Mouse (Mus musculus): ENCODE measurements around the gene Anapc13. TPM values are rescaled to one million over a fixed set of nuclear protein-coding genes. Genes with fewer than 3 reads are reported as not detected.

Anapc13 gene
- total and polyA plus RNA-seq, 3 experiments = 31.7 to 423 (median 386) TPM

DNA sequence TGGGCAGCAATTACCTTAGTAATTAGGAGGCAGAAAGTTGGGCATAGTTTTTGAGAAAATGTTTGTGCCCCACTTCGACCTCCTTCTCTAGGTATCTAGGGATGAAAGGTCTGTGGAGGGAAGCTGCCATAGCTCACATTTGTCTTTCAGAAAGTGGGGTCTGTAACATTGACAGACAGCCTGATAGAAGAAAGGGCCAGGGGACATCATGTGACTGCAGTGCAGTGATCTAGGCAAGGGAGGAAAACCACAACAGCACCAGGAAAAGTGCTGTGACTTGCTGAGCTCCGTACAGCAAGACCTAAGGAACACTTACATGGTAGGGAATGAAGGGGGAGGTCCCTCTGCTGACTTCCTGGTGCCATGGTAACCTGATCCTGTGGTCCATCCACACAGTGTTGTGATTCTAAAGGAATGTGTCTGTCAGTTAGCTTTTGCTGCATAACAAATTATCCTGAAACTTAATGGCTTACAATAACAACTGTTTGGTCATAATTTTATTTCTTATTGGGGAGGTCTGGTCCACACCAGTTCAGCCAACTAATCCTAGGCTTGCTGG, 5.6 kb downstream of the Anapc13 start:
- no peak for DNase-seq

DNA sequence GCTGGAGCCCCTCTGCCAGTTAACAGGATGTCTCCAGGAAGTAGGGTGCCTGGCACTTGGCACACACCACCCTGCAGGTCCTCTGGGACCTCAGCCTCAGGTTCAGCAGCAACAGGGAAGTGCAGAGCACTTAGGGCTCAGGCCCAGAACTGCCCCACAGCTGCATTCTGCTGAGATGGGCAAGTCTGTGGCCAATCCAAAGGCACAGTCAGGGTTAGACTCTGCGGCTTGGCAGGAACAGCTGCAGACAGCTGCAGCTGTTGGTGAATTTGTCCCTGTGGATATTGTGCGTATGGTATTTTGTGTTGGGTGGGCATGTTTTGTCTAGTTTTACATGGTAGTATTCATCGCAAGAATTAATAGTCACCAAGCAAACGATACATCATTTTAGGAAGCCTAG, 6.1 kb downstream of the Anapc13 start:
- no peak for DNase-seq

DNA sequence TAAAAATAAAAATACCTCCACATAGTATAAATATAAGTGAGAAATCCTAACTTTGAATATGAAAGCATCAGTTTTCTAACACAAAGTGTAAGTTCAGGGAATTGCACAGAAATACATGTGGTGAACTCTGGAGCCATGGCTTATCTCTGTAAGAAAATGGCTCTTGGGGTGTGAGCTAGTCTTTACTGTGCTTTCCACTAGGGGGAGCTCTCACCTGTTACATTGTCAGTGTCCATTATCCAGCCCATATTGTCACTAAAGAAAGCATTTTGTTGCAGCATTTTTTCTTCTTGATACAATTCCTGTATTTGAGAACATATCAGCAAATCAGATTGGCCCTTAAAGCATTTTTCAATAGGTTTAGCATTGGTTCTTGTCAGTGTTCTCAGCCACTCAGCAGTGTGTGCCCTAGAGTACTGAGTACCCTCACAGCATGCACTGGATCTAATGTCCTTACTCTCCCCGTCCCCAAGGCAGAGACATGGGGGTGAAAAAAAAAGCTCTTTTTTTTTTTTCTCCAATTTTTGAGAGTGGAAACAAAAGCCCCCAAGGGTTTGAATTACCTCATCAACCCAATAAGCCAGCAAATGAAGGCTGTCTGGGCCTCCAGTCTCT, 6.9 kb downstream of the Anapc13 start:
- no peak for DNase-seq

DNA sequence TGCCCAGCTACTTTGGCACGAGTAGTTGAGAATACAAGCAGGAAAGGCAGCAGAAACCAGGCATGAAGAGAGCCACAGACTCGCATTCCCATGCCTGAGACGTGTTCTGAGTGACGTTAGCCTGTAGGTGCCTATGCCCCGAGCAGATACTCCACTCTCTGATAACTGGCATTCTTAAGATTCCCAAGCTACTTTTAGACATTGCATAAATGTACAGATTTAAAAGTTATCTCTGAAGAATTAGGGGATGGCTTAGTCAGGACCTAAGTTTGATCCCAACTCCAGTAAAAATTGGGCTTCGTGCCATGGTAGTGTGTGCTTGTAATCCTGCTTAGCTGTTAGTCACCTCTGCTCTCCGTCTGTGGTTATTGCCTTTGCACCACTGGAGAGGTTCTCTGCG, 8.4 kb downstream of the Anapc13 start:
- DNase-seq = no peak

DNA sequence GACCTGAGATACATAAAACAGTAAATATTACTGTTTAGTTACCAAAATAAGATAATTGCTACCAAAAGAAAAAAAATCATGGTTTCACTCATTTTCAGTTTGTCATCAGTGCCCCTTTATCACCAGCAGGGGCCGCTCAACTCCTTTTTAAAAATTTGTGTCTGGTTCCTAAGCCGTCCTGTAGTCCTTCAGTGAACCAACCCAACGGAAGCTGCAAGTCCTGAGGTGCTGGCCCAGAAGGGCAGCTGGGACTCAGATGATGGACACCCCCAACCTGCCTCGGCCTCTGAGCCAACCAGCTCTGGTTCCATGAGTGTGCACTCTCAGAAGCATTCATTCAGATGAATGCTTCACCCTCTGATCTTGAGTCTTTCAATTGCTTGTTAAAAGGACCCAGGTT, 10.5 kb downstream of the Anapc13 start:
- peak; percentile 63 for DNase-seq

DNA sequence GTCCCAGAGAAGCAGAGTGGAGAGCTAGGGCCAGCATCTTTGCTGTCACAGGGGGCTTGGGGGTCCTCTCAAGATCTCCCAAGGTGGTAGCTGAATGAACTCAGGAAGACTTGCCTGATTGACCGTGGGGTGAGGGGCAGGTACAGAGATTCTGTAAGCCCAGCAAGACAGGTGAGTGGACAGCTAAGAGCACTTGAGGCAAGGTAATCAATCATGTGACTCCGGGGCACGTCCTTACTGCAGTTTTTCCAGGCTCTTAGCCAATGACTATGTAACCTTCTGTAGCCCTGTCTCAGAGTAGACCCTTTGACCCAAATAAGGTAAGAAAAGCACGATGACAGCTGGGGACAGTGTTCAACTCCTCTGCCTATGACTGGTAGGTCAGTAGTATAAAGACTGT, 11.0 kb downstream of the Anapc13 start:
- no peak for DNase-seq

DNA sequence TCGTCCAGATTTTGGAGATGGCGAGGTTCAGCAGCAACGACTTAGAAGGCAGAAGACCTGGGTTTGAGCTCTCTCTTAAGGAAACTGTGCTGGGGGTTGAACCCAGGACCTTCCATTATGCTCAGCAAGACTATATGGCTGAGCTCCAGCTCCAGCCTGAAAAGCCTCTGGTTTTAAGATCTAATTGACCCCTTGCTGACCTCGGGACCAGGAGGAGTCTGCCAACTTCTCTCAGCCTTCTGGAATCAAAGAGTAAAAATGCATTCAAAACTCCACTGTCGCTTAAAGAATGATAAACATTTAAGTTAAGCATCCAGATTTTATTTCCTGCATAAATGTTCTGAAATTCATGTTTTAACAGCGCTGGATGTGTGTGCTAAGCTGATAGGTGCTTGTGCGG, 12.9 kb downstream of the Anapc13 start:
- DNase-seq = no peak

DNA sequence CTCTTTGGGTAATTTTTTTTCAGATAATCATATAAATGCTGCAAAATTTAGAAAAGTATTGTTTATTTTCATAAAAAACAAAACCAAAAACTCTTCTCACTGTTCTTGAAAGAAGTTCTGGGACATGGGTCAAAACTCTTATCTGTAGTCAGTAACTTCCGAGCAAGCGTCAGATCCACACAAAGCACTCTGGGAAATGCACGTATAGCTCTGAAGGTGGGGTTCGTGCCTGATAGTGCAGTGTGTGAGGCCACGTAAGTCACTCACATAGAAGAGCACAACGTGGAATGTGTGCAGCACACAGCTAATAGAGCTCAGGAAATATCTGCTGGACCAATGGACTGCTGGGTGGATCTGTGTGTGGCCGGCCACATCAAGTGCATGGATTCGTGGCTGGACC, 13.4 kb downstream of the Anapc13 start:
- DNase-seq = no peak

DNA sequence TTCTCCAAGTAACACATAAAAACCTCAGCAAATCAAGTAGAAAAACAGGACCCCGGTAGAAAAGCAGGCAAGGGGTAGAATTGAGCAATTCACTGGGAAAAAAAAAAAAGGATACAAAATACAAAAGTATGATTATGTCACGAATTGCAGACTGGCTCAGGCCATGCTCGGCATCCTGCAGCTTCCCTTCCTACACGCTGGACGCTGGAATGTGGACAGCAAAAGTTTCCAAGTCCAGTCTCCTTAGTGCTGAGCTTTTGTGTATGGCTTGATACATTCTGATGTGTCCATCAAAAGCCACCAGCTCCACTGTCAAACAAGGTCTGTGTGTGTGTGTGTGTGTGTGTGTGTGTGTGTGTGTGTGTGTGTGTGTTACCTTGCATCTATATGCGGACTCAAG, 15.4 kb downstream of the Anapc13 start:
- DNase-seq = no peak

DNA sequence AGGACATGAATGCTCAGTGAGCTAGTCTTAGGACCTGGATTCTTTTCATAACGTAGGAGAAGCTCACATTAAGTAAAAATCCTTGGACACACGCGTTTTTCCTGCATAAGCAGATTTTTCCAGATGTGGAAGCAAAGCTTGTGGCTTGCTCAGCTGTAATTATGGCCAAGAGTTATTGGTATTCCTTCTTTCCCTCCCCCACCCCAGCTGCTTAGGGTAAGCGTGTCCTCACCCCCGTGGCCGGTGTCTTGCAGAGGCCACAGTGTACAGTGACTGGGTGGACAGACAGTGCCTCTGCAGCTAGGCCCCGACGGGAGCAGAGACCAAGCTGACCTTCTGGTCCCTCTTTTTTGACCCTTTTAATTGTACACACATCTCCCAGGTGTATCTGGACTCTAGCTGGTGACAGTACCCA, 17.0 kb downstream of the Anapc13 start:
- DNase-seq = no peak

DNA sequence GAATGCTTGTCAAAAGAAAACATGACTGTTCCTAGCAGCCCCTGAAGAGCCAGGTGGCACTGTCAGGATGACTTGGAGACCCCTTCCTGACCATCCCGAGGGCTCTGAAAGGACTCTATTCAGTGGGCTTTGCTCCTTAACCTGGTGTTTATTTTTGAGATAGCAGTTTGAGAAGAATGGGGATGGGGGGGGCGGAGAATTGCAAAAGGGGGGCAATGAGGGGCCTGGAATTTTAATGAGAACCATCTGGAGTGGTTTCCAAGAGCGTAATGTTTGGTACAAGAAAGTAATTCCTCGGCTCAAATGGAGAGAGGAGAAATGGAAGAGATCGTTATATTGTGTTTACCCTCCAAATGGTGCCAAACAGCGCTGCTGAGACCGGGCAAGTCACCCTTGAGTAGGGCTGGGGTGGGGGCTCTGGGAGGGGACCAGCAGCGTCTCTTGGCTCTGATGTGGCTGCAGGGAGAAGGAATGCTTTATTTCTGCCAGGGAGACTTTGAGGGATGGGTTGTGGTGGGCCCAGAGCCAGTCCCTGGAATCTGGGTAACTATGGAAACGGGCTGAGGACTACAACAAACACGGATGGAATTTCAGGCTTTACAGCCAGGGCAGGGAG, 17.5 kb downstream of the Anapc13 start:
- DNase-seq = peak; percentile 78

DNA sequence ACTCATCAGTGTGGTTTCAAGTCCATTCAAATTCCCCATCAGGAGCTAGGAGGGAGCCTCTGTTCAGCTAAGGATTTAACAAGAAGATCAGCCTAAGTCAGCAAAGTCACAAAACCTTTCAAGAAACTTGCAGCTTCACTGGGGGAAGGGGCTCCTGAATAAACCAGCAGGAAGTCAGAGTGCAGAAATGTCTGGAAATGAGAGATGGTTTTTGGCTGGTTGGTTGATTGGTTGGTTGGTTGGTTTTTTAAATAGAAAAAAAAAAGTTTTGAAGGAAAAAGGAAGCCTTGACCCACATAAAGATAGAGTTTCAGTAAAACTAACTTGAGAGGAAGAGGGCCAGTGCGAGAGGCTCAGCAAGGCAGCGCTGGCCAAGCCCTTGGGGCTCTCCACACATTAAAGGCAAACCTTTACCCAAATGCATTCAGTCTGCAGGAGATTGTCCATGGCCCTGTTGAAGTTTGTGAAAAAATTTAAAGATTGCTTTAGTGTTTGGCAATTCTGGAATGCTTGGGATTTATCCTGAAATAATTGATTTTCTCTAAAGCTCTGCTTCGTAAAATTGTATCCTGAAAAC, 19.1 kb downstream of the Anapc13 start:
- DNase-seq = no peak

DNA sequence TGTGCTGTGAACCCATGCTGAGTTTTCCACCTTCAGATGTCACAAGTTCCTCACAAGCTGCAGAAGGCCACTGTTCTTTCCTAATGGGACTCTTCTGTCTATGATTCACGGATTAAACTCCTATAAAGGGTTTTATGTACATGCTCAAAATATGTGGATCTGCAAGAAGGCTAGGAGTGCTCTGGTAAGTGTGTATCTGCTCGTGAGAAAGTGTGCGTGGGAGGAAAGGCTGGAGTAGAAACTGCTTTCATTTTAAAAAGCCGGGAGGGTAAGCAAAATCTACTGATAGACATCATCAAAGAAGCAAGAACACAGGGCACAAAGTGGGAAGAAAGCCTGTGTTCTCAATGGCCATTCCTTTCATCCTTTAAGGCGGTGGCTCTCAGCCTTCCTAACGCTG, 20.9 kb downstream of the Anapc13 start:
- DNase-seq = no peak

DNA sequence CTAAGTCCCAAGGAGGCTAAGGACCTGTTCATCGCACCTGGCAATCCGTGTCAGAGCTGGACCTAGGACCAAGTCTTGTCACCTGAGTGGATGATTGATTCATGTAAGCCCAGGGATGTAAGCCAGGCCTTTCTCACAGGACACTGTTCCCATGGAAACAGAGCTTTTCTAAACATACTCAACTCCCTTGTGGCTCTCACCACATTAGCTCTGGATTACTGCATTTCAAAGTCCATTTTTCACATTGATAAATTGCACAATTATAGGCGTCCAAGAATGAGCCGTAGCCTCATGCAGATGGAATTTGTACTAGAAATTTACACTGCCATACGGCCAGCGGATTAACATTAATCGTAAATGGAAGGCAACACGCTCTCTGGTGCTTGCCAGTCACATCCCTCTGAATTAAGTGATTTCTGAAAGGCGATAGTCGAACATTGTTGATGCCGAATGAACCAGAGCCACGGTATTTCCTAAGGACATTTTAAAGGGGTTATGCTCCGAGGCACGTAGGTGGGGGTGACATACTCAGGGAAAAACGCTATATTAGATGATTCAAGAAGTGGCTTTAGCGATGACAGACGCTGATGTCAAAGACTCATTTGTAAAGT, 23.9 kb downstream of the Anapc13 start:
- DNase-seq = no peak

DNA sequence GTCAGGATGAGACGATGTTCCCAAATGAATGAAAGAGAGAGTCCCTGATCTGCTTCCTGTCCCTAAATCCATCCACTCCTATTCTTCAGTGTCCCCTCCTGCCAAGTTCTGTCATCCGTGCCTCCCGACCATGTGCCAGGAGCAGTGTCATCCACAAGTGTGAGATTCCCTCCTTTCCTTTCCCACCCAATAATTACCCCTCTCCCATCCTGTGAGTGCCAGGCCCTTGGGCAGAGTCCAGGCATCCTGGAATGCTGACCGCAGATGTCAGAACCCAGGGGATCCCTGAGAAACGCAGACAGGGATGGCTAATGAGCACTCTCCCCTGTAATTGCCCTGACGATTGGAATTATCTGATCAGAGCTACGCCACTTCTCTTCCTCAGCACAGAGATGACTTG, 24.5 kb downstream of the Anapc13 start:
- DNase-seq = no peak

DNA sequence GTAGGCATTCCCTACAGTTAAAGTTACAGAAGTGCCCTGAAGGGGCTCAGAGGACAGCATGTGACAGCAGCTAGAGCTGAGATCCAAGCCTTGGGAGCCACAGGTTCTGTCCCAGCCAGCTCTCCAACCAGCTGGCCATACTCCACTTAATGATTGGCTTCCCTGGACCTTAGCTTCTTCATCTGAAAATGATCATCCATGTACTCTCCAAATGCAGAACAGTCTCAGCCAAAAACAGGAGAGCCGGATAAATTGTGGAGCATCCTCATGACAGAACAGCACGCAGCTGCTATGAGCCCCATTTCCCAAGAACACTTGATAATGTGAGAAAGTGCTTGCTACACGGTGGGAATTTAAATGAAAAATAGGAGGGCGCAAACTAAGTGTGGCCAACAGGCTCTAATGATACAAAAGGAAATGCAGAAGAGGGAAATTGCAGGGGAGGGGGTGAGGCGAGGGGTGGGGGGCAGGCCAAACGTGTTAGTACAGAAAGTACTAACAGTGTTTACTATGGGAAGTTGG, 25.2 kb downstream of the Anapc13 start:
- no peak for DNase-seq

DNA sequence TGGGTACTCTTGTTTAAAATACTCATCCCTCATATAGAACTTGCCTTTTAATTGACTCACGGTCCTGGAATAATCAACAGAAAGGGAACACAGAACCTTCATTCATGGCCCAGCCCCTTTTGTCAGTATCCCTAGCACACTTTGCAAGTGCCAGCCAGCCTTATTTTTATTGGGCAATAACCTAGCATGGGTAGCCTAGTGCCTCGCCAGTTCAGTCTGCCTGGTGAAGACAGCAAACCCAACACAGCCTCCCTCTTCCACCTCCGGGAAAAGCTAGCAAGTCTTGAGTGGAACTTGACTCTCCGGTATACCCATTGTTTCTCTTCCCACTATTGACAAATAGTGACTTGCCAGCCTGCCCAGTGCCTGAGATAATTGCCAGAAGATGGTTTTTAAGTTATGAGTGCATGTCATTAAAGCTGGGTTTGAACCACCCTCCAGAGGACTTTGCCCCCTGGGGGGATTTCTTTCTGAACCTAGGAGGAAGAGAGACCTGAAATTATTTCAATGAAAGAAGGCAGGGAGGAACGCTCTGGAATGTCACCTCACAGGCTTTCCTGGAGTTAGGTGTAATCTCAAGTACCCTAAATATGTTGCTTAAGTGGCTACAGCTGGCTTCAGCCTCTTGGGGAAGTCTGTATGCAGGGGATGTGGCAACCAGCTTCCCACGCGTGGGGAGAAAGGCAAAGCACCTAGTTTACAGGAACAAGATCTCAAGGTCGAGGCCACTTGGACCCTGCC, 30.4 kb downstream of the Anapc13 start:
- no peak for DNase-seq

DNA sequence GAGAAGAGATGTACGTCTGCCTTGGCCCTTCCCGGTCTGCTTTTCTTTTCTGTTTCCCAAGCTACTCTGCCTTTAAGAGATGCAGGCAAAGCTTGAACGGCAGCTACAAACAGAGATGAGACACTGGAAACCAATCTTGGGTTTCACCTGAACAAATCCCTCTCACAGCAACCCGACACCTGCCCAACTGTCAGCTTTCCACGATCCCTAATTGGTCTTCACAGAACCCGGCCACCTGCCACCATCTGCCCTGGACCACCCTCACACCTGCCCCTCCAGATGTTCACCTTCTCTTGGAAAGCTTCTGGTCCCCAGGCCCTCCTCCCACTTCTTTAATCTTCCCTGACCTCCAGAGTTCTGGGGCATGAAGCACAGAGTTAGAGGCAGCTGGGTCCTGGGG, 42.0 kb downstream of the Anapc13 start:
- no peak for DNase-seq

DNA sequence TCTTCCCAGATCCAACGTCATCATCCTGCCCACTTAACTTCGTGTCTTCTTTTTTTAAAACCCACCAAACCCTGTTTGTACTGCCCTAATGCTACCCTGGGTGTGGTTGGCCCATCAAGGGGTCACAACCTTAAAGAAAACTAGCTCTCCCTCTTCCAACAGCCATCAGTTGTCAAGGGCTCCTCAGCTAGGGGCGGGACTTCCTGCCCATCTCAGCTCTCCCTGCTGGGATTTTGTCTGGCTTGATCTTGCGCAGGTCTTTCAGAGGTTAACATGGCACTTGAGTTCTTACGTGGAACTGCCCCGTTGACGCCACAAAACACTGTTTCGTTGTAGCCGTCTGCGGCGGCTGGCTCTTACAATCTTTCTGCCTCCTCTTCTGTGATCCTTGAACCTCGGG, 42.8 kb downstream of the Anapc13 start:
- DNase-seq = no peak

DNA sequence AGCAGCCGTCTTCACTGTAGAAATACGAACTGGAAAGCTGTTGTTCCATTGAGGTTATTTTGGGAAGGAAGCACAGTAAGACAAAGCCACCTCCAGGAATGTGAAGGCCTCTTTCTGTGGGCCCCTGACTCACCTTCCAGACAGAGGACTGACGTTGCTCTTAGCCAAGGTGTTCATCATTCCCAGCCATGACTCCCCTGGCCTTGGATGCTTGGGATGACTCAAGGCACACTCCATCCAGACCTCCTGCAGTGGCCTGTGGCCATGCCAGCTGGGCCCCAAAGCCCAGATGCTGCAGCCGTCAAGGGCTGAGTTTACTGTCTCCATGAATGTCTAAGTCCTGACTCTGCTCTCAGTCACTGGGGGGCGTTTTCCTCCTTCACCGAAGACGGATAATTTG, 47.3 kb downstream of the Anapc13 start:
- peak; percentile 82 for DNase-seq

DNA sequence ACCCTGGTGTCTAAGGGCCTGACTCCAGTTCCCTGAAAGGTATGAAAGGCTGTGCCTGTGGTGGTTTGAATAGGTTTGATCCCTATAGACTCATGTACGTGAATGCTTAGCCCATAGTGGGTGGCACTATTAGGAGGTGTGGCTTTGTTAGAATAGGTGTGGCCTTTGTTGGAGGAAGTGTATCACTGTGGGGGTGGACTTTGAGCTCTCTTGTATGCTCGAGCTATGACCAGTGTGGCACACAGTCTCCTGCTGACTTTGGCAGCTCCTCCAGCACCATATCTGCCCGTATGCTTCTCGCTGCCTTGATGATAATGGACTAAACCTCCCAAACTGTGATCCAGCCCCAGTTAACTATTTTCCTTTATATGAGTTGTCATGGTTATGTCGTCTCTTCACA, 49.8 kb downstream of the Anapc13 start:
- DNase-seq = no peak

DNA sequence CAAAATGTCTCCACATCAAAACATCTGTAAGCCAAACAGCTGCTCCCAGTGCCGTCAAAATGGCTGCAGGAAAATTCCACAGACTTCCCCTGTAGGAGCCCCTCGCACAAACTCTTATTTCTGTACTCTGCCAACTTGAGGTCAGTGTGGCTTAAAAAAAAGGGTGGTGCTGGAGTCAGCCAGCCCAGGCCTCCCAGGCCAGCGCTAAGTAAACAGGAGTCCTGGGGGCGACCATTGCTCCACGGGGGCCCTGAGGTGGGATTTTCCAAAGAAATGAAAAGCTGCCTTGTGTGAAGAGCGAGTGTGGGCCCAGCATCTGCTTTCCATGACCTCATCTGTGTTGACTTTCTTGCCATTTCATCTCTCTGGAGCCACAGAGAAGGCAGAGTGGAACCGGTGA, 55.4 kb downstream of the Anapc13 start:
- DNase-seq = no peak

All from adrenal gland, adult 2 months (tissue).